Mouse (Mus musculus): Measurements from ENCODE around the gene Fbxw9. TPM values are rescaled to one million over a fixed set of nuclear protein-coding genes. Genes with fewer than 3 reads are reported as not detected.

The Fbxw9 gene
- polyA plus RNA-seq, 1 experiment: 52.5 TPM

DNA sequence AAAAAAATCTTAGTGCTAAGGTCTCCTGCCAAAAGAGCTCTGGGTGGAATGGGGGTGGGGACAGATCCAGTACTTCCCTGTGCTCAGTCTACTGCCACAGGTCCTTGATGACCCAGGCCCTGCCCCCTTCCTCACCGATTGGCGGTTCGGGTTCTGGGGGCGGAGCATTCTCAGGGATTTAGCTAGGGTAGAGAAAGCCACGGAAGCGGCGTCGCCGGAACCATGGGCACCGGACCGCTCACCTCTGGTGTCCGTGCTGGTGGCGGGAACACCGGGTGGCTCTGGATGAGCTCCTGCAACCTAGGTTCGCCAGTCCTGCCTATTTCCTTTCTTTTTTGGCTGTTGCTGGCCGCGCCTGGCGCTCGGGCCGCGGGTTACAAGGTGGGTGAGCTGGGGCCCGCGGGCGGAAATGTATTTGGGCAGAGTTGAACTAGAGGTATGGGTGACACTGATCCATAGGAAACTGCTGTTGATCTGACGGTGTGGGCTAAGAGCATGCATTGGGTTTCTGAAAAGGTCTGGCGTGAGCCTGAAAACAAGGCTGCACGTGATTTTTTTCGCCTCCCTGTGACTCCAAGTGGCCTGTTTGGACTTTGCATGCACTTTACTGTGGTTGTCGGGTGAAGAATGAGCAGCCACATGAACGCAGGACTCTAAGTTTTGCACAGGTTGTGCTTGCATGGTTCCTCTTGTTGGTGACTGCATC is 23.4 kb downstream of the Fbxw9 start, which contains the start of gene Man2b1:
Man2b1 (plus strand) TSS at position 163 of the 706 bp plus-strand sequence.
- Histone ChIP-seq H3K27ac (ENCODE audit: insufficient read depth, low read depth, low read length) (peak within 1 kb of the TSS; percentile 36; the same call in 1 of the 2 replicates), H3K27me3 (ENCODE audit: control insufficient read depth, insufficient read depth, low read length) (no peaks in the 10 kb centered on the region), H3K4me1 (ENCODE audit: control insufficient read depth, insufficient read depth, insufficient read length, low read length) (peaks cover 12% of the 10 kb centered on the region), H3K36me3 (ENCODE audit: control insufficient read depth, insufficient read depth, low read length) (peaks cover 20% of the 10 kb centered on the region), H3K4me3 (ENCODE audit: low read depth, low read length) (peak within 1 kb of the TSS; percentile 95)
- peak; percentile 36; the same call in 1 of the 2 replicates for TF ChIP-seq CTCF (IDR thresholded peaks at IDR 0.05; ENCODE audit: extremely low read depth, insufficient read length, insufficient replicate concordance, low read depth, low read length)
- TF ChIP-seq POLR2A (IDR thresholded peaks at IDR 0.05; ENCODE audit: low read depth, low read length): peak; percentile 92
- under 1% methylated on average over 30 of the region's 30 CpGs for WGBS

DNA sequence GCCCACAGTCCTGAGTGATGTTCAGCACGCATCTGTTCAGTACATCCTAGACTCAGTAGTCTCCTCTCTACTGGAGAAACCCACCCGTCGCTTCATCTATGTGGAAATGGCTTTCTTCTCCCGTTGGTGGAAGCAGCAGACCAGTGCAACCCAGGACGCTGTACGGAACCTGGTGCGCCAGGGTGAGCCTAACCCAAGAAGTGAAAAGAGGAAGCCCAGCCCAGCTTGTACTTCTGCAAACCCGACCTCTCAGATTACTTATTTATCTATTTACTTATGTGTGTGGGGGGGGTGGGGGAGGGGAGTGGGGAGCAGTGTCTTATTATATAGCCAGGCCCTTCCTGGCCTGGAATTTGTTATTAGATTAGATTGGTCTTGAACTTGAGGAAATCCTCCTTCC is 24.8 kb downstream of the Fbxw9 start:
- H3K4me1 ChIP-seq (ENCODE audit: control insufficient read depth, insufficient read depth, insufficient read length, low read length): peaks cover 12% of the 10 kb centered on the region
- WGBS: 71% methylated on average over 8 of the region's 8 CpGs
- H3K27me3 ChIP-seq (ENCODE audit: control insufficient read depth, insufficient read depth, low read length): no peaks in the 10 kb centered on the region
- no peak overlapping the region for H3K4me3 ChIP-seq (ENCODE audit: low read depth, low read length)
- 0 out of 2 replicates have a peak overlapping the region, but pooled peaks have one; percentile 3 for H3K27ac ChIP-seq (ENCODE audit: insufficient read depth, low read depth, low read length)
- peaks cover 28% of the 10 kb centered on the region for H3K36me3 ChIP-seq (ENCODE audit: control insufficient read depth, insufficient read depth, low read length)
- TF ChIP-seq POLR2A (IDR thresholded peaks at IDR 0.05; ENCODE audit: low read depth, low read length) (no peak), CTCF (IDR thresholded peaks at IDR 0.05; ENCODE audit: extremely low read depth, insufficient read length, insufficient replicate concordance, low read depth, low read length) (no peak)

DNA sequence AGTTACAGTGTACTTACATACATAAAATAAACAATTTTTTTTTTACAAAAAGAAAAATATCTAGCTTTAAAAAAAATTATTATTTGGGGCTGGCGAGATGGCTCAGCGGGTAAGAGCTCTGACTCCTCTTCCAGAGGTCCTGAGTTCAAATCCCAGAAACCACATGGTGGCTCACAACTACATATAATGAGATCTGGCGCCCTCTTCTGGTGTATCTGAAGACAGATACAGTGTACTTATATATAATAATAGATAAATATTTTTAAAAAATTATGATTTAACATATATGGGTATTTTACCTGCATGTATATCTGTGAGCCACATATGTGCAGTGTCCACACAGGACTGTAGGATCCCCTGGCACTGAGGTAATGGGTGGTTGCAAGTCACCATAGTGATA is 26.4 kb downstream of the Fbxw9 start:
- WGBS: 86% methylated on average over 3 of the region's 3 CpGs
- Histone ChIP-seq H3K36me3 (ENCODE audit: control insufficient read depth, insufficient read depth, low read length) (peaks cover 33% of the 10 kb centered on the region), H3K27me3 (ENCODE audit: control insufficient read depth, insufficient read depth, low read length) (no peaks in the 10 kb centered on the region), H3K27ac (ENCODE audit: insufficient read depth, low read depth, low read length) (no peak overlapping the region), H3K4me1 (ENCODE audit: control insufficient read depth, insufficient read depth, insufficient read length, low read length) (peaks cover 11% of the 10 kb centered on the region), H3K4me3 (ENCODE audit: low read depth, low read length) (no peak overlapping the region)
- TF ChIP-seq POLR2A (IDR thresholded peaks at IDR 0.05; ENCODE audit: low read depth, low read length) (no peak), CTCF (IDR thresholded peaks at IDR 0.05; ENCODE audit: extremely low read depth, insufficient read length, insufficient replicate concordance, low read depth, low read length) (no peak)

DNA sequence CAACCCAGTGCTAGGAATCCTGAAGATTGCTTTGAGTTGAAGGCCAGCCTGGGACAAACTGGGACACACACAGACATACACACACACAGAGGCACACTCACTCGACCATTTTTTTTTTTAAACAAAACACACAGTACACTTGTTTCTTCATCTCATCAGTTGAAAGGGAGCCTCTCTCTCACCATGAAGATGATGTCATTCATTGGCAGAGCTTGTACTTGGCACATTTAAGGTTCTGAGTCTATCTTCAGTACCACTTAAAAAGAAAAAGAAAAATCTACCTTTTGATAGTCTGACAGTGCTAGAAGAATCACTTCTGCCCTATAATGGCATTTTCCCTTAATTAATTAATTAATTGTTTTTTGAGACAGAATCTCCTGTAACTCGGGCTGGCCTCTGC is 28.9 kb downstream of the Fbxw9 start:
- 78% methylated on average over 2 of the region's 2 CpGs for WGBS
- no peak for TF ChIP-seq POLR2A (IDR thresholded peaks at IDR 0.05; ENCODE audit: low read depth, low read length)
- no peak for TF ChIP-seq CTCF (IDR thresholded peaks at IDR 0.05; ENCODE audit: extremely low read depth, insufficient read length, insufficient replicate concordance, low read depth, low read length)
- no peaks in the 10 kb centered on the region for H3K27me3 ChIP-seq (ENCODE audit: control insufficient read depth, insufficient read depth, low read length)
- H3K36me3 ChIP-seq (ENCODE audit: control insufficient read depth, insufficient read depth, low read length): peaks cover 48% of the 10 kb centered on the region
- no peak overlapping the region for H3K4me3 ChIP-seq (ENCODE audit: low read depth, low read length)
- H3K4me1 ChIP-seq (ENCODE audit: control insufficient read depth, insufficient read depth, insufficient read length, low read length): peaks cover 3% of the 10 kb centered on the region; the same call in 1 of the 2 replicates
- no peak overlapping the region for H3K27ac ChIP-seq (ENCODE audit: insufficient read depth, low read depth, low read length)

DNA sequence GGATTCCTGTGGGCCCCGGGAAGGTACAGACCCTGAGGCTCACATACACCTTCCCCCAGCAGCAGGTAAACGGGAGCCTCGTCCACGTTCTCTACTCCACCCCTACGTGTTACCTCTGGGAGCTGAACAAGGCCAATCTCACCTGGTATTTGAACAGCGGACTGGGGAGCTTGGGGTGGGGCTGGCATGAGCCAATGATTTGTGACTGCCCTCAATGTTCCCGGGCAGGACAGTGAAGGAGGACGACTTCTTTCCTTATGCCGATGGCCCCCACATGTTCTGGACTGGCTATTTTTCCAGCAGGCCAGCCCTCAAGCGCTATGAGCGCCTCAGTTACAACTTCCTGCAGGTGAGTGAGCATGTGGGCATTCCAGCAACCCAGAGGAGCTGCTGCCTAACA is 31.0 kb downstream of the Fbxw9 start:
- H3K4me3 ChIP-seq (ENCODE audit: low read depth, low read length): no peak overlapping the region
- 82% methylated on average over 11 of the region's 11 CpGs for WGBS
- peaks cover 57% of the 10 kb centered on the region for H3K36me3 ChIP-seq (ENCODE audit: control insufficient read depth, insufficient read depth, low read length)

DNA sequence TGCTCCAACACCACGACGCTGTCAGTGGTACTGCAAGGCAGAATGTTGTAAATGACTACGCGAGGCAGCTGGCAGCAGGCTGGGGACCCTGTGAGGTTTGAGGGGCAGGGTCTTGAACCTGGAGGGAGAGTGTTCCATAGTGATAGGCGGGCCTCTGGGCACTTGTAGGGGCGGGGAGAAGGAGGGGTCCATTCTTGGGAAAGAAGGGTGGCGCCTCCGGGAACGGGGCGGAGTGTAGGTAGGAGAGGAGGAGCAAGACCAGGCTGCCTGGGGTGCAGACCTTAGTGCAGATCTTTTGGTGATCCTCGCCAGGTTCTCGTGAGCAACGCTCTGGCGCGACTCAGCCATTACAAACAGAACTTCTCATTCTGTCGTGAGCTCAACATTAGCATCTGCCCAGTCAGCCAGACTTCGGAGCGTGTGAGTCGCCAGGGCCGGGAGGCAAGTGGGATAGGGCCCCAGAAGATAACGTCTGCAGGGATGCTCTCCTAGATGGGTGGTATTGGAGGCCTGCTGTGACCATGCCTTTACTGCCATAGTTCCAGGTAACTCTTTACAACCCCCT is 31.8 kb downstream of the Fbxw9 start:
- peaks cover 64% of the 10 kb centered on the region for H3K36me3 ChIP-seq (ENCODE audit: control insufficient read depth, insufficient read depth, low read length)
- H3K4me1 ChIP-seq (ENCODE audit: control insufficient read depth, insufficient read depth, insufficient read length, low read length): no peaks in the 10 kb centered on the region
- 77% methylated on average over 21 of the region's 21 CpGs for WGBS
- TF ChIP-seq POLR2A (IDR thresholded peaks at IDR 0.05; ENCODE audit: low read depth, low read length): no peak
- no peak for TF ChIP-seq CTCF (IDR thresholded peaks at IDR 0.05; ENCODE audit: extremely low read depth, insufficient read length, insufficient replicate concordance, low read depth, low read length)
- no peaks in the 10 kb centered on the region for H3K27me3 ChIP-seq (ENCODE audit: control insufficient read depth, insufficient read depth, low read length)
- H3K4me3 ChIP-seq (ENCODE audit: low read depth, low read length): no peak overlapping the region
- H3K27ac ChIP-seq (ENCODE audit: insufficient read depth, low read depth, low read length): no peak overlapping the region

More for the DNA sequence above, 31.0 kb downstream of the Fbxw9 start:
- no peak overlapping the region for H3K27ac ChIP-seq (ENCODE audit: insufficient read depth, low read depth, low read length)
- no peaks in the 10 kb centered on the region for H3K27me3 ChIP-seq (ENCODE audit: control insufficient read depth, insufficient read depth, low read length)
- TF ChIP-seq POLR2A (IDR thresholded peaks at IDR 0.05; ENCODE audit: low read depth, low read length) (no peak), CTCF (IDR thresholded peaks at IDR 0.05; ENCODE audit: extremely low read depth, insufficient read length, insufficient replicate concordance, low read depth, low read length) (no peak)
- no peaks in the 10 kb centered on the region for H3K4me1 ChIP-seq (ENCODE audit: control insufficient read depth, insufficient read depth, insufficient read length, low read length)

DNA sequence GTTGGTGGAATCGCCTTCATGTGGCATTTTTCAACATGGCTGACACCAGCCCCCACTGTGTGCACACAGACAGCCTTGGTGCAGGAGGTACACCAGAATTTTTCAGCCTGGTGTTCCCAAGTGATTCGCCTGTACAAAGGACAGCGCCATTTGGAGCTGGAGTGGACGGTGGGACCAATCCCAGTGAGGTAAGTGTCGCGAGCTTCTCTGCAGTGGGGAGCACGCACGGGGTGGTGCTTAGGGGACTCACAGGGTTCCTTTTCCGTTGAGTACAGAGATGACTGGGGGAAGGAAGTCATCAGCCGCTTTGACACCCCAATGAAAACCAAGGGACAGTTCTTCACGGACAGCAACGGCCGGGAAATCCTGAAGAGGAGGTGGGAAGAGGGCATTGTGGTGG is 35.2 kb downstream of the Fbxw9 start:
- no peak overlapping the region for H3K4me3 ChIP-seq (ENCODE audit: low read depth, low read length)

More for the DNA sequence above, 35.2 kb downstream of the Fbxw9 start:
- H3K27me3 ChIP-seq (ENCODE audit: control insufficient read depth, insufficient read depth, low read length): no peaks in the 10 kb centered on the region
- H3K4me1 ChIP-seq (ENCODE audit: control insufficient read depth, insufficient read depth, insufficient read length, low read length): no peaks in the 10 kb centered on the region
- WGBS: 92% methylated on average over 13 of the region's 13 CpGs
- TF ChIP-seq CTCF (IDR thresholded peaks at IDR 0.05; ENCODE audit: extremely low read depth, insufficient read length, insufficient replicate concordance, low read depth, low read length) (no peak), POLR2A (IDR thresholded peaks at IDR 0.05; ENCODE audit: low read depth, low read length) (no peak)
- H3K36me3 ChIP-seq (ENCODE audit: control insufficient read depth, insufficient read depth, low read length): peaks cover 55% of the 10 kb centered on the region
- no peak overlapping the region for H3K27ac ChIP-seq (ENCODE audit: insufficient read depth, low read depth, low read length)

All from small intestine, adult 2 months (tissue).